Mouse (Mus musculus) hindbrain, embryonic 11.5 days (tissue): ENCODE results near the gene Vil1. TPM values are rescaled to one million over a fixed set of nuclear protein-coding genes. Genes with fewer than 3 reads are reported as not detected.

ENCODE experiments used
- ATAC-seq: fragments of 200-750 bp; cut with Nextera tagmentation; 2 replicates; pipeline ENCODE4 v1.8.0; 2017; ENCODE audit warnings: mild to moderate bottlenecking, moderate TSS enrichment, moderate library complexity; ENCODE audit not compliant: low FRiP score
- DNase-seq: peaks from one replicate; pipeline ENCODE4 v3.0.0-alpha.2; 2015; ENCODE audit warnings: low spot score
- H3K27ac ChIP-seq: fragments of 300-500 bp; sonication (generic); 2 replicates; pipeline ENCODE4 v1.5.1; 2014; ENCODE audit warnings: mild to moderate bottlenecking, low read depth, low read length
- H3K27me3 ChIP-seq: fragments of 300-500 bp; sonication (generic); 2 replicates; pipeline ENCODE4 v1.6.1; 2014; ENCODE audit warnings: mild to moderate bottlenecking, low read length, moderate library complexity, mixed read lengths; ENCODE audit not compliant: control insufficient read depth, insufficient read depth
- H3K36me3 ChIP-seq: fragments of 300-500 bp; sonication (generic); 2 replicates; pipeline ENCODE4 v1.6.1; 2014; ENCODE audit warnings: mild to moderate bottlenecking, low read length, moderate library complexity, mixed read lengths; ENCODE audit not compliant: control insufficient read depth, insufficient read depth
- H3K4me1 ChIP-seq: fragments of 300-500 bp; sonication (generic); replicated peaks from 2 replicates; pipeline ENCODE4 v1.6.1; 2014; ENCODE audit warnings: low read length, mixed read lengths; ENCODE audit not compliant: control insufficient read depth, insufficient read depth
- H3K4me2 ChIP-seq: fragments of 300-500 bp; sonication (generic); replicated peaks from 2 replicates; pipeline ENCODE4 v1.6.1; 2014; ENCODE audit warnings: mild to moderate bottlenecking, low read depth, low read length
- H3K4me3 ChIP-seq: fragments of 300-500 bp; sonication (generic); 2 replicates; pipeline ENCODE4 v1.5.1; 2014; ENCODE audit warnings: low read depth, low read length
- H3K9ac ChIP-seq: fragments of 300-500 bp; sonication (generic); 2 replicates; pipeline ENCODE4 v1.6.1; 2014; ENCODE audit warnings: low read depth, low read length
- H3K9me3 ChIP-seq: fragments of 300-500 bp; sonication (generic); 2 replicates; pipeline ENCODE4 v1.6.1; 2016; ENCODE audit warnings: low read length; ENCODE audit not compliant: control insufficient read depth
- WGBS: fragments of 180-500 bp; shearing (Covaris S2); extraction: QIAGEN DNeasy Blood & Tissue Kit; methylation state at CpG from one replicate; pipeline ENCODE4 v1.1.7; 2014; 5-methylcytosine and 5-hydroxymethylcytosine counted together
- polyA plus RNA-seq: library from polyadenylated mRNA; unstranded; fragments of >200 nt; fragmentation: Nextera tagmentation; extraction: Ambion mirVana; gene quantifications from 2 replicates; pipeline ENCODE4 v1.2.1, GENCODE M21; 2014

Vil1 gene
- polyA plus RNA-seq: 0.11 and 0.13 TPM in 2 replicates

GRCm38 (mm10) chr1:74408589-74409504, at the start of gene Vil1:
Vil1 (plus strand) TSS chr1:74409376.
- Histone ChIP-seq H3K4me1 (no peaks in the 10 kb centered on the region), H3K4me3 (no peak within 1 kb of the TSS), H3K27ac (no peak within 1 kb of the TSS), H3K36me3 (no peaks in the 10 kb centered on the region), H3K27me3 (no peaks in the 10 kb centered on the region), H3K9me3 (no peaks in the 10 kb centered on the region), H3K9ac (no peak within 1 kb of the TSS), H3K4me2 (no peak within 1 kb of the TSS)
- ATAC-seq (no peak), DNase-seq (no peak)
- 60% methylated on average over 15 of the region's 15 CpGs for WGBS

DNA sequence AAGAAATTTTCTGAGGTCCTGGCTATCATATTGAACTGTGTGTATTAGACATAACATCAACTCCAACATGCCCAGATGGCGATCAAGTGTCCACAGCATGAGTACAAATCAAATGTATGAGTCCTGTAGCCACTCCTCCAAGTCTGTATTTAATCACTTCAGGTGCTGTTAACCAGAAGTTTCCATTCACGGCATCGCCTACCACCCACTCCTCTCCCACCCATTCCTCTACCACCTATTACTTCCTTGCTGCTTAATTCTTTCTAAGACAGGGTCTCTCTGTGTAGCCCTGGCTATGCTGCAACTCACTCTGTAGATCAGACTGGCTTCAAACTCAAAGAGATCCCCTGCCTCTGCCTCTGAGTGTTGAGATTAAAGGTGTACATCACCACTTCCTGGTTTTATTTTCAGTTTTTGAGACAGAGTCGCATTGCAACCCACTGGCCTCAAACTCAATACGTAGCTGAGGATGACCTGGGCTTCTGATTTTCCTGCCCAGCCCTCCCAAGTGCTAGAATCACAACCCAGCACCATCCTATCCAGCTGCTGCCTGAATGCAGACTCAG, 49.1 kb upstream of the Vil1 start:
- no peak overlapping the region for H3K9ac ChIP-seq
- 89% methylated on average over 5 of the region's 5 CpGs for WGBS
- no peaks in the 10 kb centered on the region for H3K9me3 ChIP-seq
- no peaks in the 10 kb centered on the region for H3K4me1 ChIP-seq
- DNase-seq (no peak), ATAC-seq (no peak)
- H3K4me3 ChIP-seq: no peak overlapping the region
- no peak overlapping the region for H3K4me2 ChIP-seq
- H3K36me3 ChIP-seq: no peaks in the 10 kb centered on the region
- H3K27ac ChIP-seq: no peak overlapping the region
- H3K27me3 ChIP-seq: no peaks in the 10 kb centered on the region

DNA sequence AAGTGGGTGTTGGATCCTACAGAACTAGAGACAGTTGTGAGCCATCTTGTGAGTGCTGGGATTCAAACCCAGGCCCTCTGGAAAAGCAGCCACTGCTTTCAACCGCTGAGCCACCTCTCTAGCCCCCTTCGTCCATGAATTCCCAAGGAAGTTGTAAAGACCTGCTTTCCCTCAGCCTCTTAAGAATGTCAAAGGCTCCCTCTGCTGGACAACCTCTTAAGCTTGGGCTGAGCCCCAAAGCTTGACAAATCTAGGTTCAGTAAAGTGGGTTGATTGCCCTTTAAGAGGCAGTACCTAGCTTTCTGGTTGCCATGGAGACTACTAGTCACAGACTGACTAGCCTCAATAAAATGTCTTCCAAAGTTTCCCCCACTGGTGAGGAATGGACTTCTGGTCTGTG, 47.4 kb upstream of the Vil1 start, which contains the start of gene Catip:
Gene Catip (plus strand): TSS at position 297 of the 400 bp plus-strand sequence.
- H3K4me3 ChIP-seq: no peak within 1 kb of the TSS
- no peak within 1 kb of the TSS for H3K4me2 ChIP-seq
- 0% methylated on average over 2 of the region's 2 CpGs for WGBS
- H3K4me1 ChIP-seq: no peaks in the 10 kb centered on the region
- H3K36me3 ChIP-seq: no peaks in the 10 kb centered on the region
- DNase-seq: peak; percentile 86
- H3K9ac ChIP-seq: no peak within 1 kb of the TSS
- ATAC-seq: peak; percentile 30; the same call in 1 of the 2 replicates
- H3K27me3 ChIP-seq: peaks cover 2% of the 10 kb centered on the region; the same call in 1 of the 2 replicates
- no peaks in the 10 kb centered on the region for H3K9me3 ChIP-seq
- H3K27ac ChIP-seq: no peak within 1 kb of the TSS

- WGBS: 66% methylated on average over 17 of the region's 17 CpGs
- H3K9ac ChIP-seq: no peak overlapping the region
- H3K27ac ChIP-seq: no peak overlapping the region
- no peaks in the 10 kb centered on the region for H3K36me3 ChIP-seq
- no peaks in the 10 kb centered on the region for H3K4me1 ChIP-seq
- ATAC-seq (no peak), DNase-seq (no peak)
- peaks cover 2% of the 10 kb centered on the region; the same call in 1 of the 2 replicates for H3K27me3 ChIP-seq
- H3K4me3 ChIP-seq: no peak overlapping the region
- no peak overlapping the region for H3K4me2 ChIP-seq
- H3K9me3 ChIP-seq: no peaks in the 10 kb centered on the region
These were observed 46.6 kb upstream of the Vil1 start for GRCm38 (mm10) chr1:74362325-74363229.

DNA sequence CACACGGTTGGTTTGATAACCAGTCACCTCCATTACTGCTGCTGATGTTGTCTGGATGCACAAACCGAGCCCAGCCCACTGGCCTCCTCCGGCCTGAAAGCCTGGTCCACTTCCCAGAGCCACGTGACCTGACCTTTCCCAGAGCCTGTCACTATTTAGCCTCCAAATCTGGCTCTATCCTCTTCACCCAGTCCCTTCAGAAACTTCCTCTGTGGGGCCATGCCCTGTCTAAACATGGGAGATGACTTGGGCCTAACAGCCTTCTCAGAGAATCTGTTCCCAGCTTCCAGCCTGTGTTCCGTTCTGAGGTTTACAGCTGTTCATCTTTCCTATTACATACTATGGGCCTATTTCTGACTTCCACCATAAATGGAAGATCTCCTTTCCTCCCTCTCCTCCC, 45.7 kb upstream of the Vil1 start:
- ATAC-seq: no peak
- 73% methylated on average over 5 of the region's 5 CpGs for WGBS

DNA sequence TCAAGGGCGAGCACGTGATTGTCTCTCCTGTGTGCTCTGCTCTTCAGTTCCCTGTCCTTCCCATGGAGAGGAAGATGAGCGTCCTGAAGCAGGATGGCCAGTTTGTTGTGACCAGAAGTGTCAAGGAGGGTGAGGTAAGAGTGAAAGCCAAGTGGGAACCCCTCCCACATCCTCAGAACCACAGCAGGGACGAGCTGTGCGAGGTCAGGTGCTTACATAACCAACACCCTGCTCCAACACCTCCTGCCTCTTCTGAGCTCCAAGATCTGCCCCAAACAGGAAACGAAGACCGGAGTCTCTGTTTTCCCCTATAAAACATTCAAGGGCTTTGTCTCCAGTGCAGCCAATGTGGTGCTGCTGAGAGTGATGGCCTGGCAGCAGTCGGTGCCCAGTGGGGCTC, 44.9 kb upstream of the Vil1 start:
- DNase-seq (no peak), ATAC-seq (no peak)
- Histone ChIP-seq H3K4me2 (no peak overlapping the region), H3K4me1 (no peaks in the 10 kb centered on the region), H3K27ac (no peak overlapping the region), H3K36me3 (no peaks in the 10 kb centered on the region), H3K9me3 (no peaks in the 10 kb centered on the region), H3K27me3 (peaks cover 2% of the 10 kb centered on the region; the same call in 1 of the 2 replicates), H3K4me3 (no peak overlapping the region), H3K9ac (no peak overlapping the region)
- 78% methylated on average over 8 of the region's 8 CpGs for WGBS

More for the DNA sequence above, 45.7 kb upstream of the Vil1 start:
- Histone ChIP-seq H3K9ac (no peak overlapping the region), H3K27ac (no peak overlapping the region), H3K4me1 (no peaks in the 10 kb centered on the region), H3K4me3 (no peak overlapping the region), H3K9me3 (no peaks in the 10 kb centered on the region), H3K27me3 (peaks cover 2% of the 10 kb centered on the region; the same call in 1 of the 2 replicates), H3K36me3 (no peaks in the 10 kb centered on the region), H3K4me2 (no peak overlapping the region)
- DNase-seq: no peak

- Histone ChIP-seq H3K36me3 (no peaks in the 10 kb centered on the region), H3K4me3 (no peak overlapping the region), H3K9me3 (no peaks in the 10 kb centered on the region), H3K4me1 (no peaks in the 10 kb centered on the region), H3K27ac (no peak overlapping the region), H3K4me2 (peak overlapping the region; percentile 42), H3K9ac (peak overlapping the region; percentile 44), H3K27me3 (peaks cover 2% of the 10 kb centered on the region; the same call in 1 of the 2 replicates)
- 17% methylated on average over 34 of the region's 34 CpGs for WGBS
- peak; percentile 46 for DNase-seq
- ATAC-seq: peak; percentile 64; the same call in 1 of the 2 replicates
These were observed 41.1 kb upstream of the Vil1 start for GRCm38 (mm10) chr1:74367886-74368645.

DNA sequence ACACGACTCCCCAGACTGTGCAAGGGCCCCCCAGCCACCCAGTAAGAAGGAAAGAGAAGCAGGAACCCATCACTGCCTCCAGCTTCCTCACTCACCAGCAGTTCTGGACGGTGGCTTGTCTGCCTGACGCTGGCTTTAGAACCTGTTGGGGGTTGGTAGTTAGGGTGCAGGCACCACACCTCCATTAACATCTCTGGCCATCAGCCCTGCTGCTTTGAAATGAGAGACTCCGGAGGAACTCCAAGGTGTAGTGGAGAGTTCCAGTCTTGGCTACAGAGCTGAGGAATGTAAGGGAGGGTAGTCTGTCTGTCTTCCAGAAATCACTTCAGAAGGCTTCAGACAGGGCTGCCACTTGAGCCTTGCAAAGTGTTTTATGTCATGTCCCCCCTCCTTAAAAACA, 39.1 kb upstream of the Vil1 start:
- ATAC-seq (no peak), DNase-seq (no peak)
- Histone ChIP-seq H3K9me3 (no peaks in the 10 kb centered on the region), H3K36me3 (no peaks in the 10 kb centered on the region), H3K9ac (no peak overlapping the region), H3K4me1 (no peaks in the 10 kb centered on the region), H3K27ac (no peak overlapping the region), H3K27me3 (peaks cover 2% of the 10 kb centered on the region; the same call in 1 of the 2 replicates), H3K4me3 (no peak overlapping the region), H3K4me2 (no peak overlapping the region)
- WGBS: 53% methylated on average over 4 of the region's 4 CpGs
